Mouse (Mus musculus): ENCODE data around the gene Foxn4.

Gene Foxn4

DNA sequence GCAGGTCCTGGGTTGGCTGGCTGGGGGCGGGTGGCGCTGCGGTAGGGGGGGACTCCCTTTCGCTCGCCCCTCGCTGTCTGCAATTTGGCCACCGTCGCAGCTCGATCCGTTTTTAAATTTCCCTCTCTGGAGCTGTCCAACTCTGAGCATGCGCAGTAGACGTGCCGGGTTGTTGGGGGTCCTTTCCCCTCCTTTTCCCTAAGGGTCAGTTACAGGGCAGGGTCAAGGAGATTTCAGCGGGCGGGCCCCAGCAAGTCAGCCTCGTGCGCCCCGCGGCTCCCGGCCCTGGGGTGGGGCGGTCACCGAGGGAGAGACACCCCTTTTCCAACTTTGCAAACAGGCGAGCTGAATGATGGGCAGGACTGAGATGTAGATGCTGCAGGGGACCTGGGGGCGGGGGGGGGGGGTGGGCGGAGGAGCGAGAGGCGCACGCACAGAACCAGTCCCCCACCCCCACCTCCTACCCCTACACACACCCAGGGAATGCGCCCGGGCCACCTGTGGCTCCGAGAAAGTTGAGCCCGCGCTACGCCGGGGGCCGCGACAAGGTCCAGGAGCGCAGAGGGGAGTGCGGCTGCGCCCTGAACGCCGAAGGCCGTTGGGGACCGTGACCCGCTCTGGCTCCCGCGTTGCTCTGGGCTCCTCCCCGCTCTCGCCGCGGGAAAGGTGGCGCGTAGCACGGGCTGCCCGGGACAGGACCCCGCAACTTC lies at the start of gene Foxn4:
TSS of gene Foxn4 (minus strand) at position 115 of the 710 bp plus-strand sequence.
- no peak for DNase-seq (ENCODE audit: low read depth, low spot score)
- H3K36me3 ChIP-seq (ENCODE audit: control insufficient read depth, insufficient read depth, low read length, poor library complexity, severe bottlenecking), result no peaks in the 10 kb centered on the region
- no peaks in the 10 kb centered on the region for H3K27me3 ChIP-seq (ENCODE audit: control insufficient read depth, insufficient read depth, low read length, poor library complexity, severe bottlenecking)

DNA sequence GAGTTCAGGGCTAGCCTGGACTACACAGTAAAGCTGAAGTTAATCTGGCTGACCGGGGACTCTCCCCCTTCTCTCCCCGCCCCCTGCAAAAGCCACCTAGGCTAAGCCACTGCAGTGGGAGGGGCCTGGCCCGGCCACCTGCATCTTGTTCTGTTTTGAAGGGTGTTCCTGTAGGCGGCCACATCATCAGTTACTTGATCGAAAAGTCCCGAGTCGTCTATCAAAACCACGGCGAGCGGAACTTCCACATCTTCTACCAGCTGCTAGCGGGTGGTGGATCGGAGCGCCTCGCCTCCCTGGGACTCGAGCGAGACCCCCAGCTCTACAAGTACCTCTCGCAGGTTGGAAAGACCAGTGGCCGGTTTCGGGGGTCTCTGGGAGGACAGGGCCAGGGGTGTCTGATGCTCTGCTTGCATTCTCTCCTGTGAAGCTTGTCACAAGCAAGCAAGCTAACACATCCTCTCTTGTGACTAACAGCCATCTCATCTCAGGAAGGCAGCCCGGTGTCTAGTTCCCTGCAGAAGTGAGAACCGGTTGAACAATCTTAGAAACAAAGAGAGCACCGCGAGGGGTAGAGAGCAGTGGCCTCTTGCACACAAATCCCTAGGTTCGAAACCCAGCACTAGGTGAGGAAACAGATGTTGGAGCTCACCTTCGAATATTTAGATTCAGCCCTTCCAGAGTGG lies 49.6 kb upstream of the Foxn4 start:
- DNase-seq (ENCODE audit: low read depth, low spot score), result peak; percentile 76
- H3K36me3 ChIP-seq (ENCODE audit: control insufficient read depth, insufficient read depth, low read length, poor library complexity, severe bottlenecking), result no peaks in the 10 kb centered on the region
- no peaks in the 10 kb centered on the region for H3K27me3 ChIP-seq (ENCODE audit: control insufficient read depth, insufficient read depth, low read length, poor library complexity, severe bottlenecking)

DNA sequence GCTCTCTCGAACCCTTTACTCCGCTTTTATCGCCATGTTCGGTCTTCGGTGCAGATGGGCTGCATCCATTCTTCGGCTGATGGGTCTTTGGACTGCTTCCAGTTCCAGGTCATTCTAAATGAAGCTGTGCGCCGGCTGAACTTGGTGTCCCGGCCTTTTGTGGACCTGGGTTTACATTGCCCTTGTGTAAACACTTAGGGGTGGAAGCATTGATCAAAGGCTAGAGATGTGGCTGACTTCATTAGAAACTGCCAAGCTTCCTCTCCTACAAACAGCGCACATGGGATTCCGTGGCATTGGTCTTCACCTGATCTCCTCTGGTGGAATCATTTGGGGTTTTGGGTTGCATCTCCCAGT lies 36.1 kb upstream of the Foxn4 start:
- H3K27me3 ChIP-seq (ENCODE audit: control insufficient read depth, insufficient read depth, low read length, poor library complexity, severe bottlenecking), result no peaks in the 10 kb centered on the region
- no peak for DNase-seq (ENCODE audit: low read depth, low spot score)
- H3K36me3 ChIP-seq (ENCODE audit: control insufficient read depth, insufficient read depth, low read length, poor library complexity, severe bottlenecking), result no peaks in the 10 kb centered on the region

DNA sequence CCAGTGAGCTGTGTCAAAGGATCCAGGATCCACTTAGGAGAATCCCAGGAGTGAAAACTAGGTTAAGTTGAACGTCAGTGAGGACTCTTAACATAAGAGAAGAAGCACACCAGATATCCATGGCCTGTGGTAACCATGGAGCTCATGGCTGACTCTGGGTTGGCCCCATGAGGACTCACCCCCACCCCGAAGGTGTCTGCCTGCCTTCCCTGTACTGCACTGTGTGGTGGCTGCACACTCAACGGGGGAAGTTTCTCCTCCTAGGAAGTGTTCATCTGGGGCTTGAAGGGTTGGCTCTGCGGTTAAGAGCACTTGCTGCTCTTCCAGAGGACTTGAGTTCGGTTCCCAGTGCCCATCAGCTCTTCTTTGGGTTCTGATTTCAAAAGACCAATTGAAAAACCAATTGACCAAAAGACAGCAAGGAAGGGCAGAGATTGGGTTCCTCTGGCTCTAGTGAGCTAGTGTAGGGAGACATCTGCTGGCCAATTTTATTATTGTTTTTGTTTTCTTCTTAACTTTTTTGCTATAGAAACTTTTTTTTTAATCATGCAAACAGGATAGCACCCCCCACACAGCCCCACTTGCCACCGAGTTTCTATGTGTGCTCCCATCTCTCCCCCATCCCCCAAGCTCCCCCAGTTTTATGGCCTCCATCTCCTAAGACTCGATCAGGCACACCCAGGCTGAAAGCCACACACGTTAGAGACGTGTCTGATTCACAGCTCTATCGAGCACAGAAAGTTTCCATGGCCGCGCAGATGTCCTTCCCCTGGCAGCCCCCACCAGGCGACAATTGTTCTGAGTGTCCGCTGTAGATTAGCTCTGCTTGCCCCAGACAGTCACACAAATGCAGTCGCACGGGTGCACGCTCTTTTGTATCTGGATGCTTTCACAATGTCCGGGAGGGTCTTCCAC lies 35.4 kb upstream of the Foxn4 start:
- Histone ChIP-seq H3K27me3 (ENCODE audit: control insufficient read depth, insufficient read depth, low read length, poor library complexity, severe bottlenecking) (no peaks in the 10 kb centered on the region), H3K36me3 (ENCODE audit: control insufficient read depth, insufficient read depth, low read length, poor library complexity, severe bottlenecking) (no peaks in the 10 kb centered on the region)
- peak; percentile 69 for DNase-seq (ENCODE audit: low read depth, low spot score)

DNA sequence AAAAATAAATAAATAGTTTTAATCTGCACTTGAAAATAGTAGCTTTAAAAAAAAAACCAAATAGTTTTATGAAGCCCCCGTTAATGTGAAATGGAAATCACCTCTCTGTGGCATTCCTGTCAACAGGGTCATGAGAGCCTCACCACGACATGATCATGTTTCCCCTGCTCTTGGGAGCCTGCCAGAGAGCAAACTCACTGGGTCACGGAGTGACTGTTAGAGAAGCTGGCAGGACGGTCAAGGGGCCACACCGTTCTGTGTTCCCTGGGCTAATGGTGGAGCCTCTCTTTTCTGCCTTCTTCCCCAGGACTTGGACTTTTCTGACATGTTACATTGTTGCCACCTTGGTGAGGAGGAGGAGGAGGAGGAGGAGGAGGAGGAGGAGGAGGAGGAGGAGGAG lies 32.9 kb upstream of the Foxn4 start:
- H3K27me3 ChIP-seq (ENCODE audit: control insufficient read depth, insufficient read depth, low read length, poor library complexity, severe bottlenecking), result no peaks in the 10 kb centered on the region
- DNase-seq (ENCODE audit: low read depth, low spot score), result no peak
- H3K36me3 ChIP-seq (ENCODE audit: control insufficient read depth, insufficient read depth, low read length, poor library complexity, severe bottlenecking), result no peaks in the 10 kb centered on the region

DNA sequence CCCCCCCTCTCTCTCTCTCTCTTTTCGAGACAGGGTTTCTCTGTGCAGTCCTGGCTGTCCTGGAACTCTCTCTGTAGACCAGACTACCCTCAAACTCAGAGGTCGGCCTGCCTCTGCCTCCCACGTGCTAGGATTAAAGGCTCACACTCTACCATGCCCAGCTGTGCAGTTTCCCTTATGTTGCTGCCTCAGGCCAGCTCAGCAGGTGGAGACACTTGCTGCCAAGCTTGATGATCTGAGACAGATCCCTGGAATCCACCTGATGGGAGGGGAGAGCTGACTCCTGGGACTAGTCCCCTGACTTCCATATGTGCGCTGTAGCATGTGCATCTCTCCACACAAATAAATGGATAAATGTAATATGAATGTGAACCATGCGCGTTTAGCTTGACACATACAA lies 29.6 kb upstream of the Foxn4 start:
- no peak for DNase-seq (ENCODE audit: low read depth, low spot score)
- H3K27me3 ChIP-seq (ENCODE audit: control insufficient read depth, insufficient read depth, low read length, poor library complexity, severe bottlenecking), result no peaks in the 10 kb centered on the region
- no peaks in the 10 kb centered on the region for H3K36me3 ChIP-seq (ENCODE audit: control insufficient read depth, insufficient read depth, low read length, poor library complexity, severe bottlenecking)

DNA sequence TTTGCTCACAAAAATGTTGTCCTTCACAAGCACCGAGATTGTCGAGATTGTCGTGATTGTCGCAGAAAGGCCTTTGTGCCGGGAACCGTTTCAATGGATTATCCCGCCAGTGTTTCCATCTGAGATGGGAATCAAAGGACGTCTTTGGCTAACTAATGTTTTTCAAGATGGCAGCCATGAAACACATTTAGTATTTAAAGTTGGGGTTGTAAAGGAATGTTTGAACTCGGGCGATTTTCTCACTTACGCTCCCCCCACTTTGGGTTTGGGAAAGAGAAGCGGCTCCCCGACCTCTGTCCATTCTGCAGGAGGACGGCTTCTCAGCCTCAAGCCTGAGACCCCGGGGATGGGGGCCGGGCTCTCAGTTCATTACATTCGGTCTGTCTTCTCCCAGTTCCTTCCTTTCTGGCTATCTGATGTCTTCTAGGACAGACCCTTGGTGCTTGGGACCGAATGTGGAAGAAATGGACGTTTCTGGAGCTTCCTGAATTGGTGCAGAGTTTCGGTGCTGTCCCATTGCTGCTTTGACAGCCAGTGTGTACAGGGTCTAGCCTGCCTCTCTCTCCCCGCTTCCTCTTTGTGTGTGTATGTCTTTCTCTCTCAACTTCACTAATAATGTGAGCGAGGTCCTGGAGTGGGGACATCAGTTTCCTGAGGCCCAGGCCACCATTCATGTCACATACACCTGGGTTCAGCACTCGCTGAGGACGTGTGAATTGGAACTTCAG lies 26.4 kb upstream of the Foxn4 start:
- DNase-seq (ENCODE audit: low read depth, low spot score), result no peak

DNA sequence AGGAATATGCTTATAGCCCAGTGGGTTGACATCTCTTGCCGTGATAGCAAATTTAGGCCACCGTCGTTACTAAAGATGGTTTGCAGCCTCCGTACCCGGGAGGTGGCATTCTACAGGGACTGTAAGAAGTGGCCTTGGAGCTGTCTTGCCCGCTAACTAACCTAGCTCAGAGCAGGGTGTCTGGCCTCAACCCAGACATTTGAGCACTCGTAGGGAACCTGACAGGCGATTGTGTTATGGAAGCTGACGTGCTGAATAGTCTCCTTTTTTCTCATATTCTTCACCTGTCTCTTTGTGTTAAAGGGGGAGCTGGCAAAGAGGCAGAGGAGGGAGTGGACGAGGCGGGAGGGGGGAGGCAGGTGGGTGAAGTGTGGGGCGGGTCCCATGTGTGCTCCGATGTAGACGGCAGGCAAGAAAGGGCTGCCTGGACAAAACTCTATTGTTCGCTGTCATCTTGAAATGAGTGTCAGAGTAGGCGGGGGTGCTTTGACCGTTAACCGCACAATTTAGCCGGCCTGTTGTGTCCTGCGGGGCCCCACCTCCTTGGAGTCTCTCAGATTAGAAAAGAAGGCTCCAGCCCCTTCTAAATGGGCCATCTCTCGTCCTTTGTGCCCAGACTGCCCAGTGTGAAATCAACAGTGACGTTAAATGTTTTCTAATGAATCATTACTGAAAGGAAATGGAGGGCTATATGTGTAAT lies 25.7 kb upstream of the Foxn4 start:
- no peaks in the 10 kb centered on the region for H3K27me3 ChIP-seq (ENCODE audit: control insufficient read depth, insufficient read depth, low read length, poor library complexity, severe bottlenecking)
- no peaks in the 10 kb centered on the region for H3K36me3 ChIP-seq (ENCODE audit: control insufficient read depth, insufficient read depth, low read length, poor library complexity, severe bottlenecking)
- no peak for DNase-seq (ENCODE audit: low read depth, low spot score)

More for the DNA sequence above, 26.4 kb upstream of the Foxn4 start:
- H3K36me3 ChIP-seq (ENCODE audit: control insufficient read depth, insufficient read depth, low read length, poor library complexity, severe bottlenecking), result no peaks in the 10 kb centered on the region
- no peaks in the 10 kb centered on the region for H3K27me3 ChIP-seq (ENCODE audit: control insufficient read depth, insufficient read depth, low read length, poor library complexity, severe bottlenecking)

DNA sequence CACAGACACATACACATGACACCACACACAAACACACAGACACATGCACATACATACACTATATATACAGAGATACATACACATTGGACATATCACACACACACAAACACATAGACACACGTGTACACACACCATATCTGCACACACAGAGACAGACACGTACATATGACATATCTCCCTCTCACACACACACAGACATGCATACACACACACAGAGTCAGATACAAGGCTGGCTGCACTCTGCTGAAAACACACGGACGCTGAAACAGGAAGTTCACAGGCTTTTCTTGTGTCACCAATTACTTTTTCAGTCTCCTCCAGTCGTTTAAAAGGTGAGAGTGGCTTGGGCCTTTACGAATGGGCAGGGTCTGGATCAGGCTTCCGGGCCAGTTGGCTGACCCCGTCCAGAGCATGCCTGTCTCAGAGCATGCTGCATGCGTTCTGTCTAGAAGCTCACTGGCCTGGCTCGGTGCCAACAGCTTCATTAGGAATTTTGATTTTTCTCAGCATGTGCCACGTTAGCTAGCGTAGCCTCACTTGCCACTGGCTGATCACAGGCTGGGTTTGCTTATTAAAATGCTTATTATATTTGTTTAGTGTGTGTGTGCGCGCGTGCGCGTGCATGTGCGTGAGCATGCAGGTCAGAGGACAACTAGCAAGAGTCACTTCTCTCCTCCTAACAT lies 24.7 kb upstream of the Foxn4 start:
- Histone ChIP-seq H3K36me3 (ENCODE audit: control insufficient read depth, insufficient read depth, low read length, poor library complexity, severe bottlenecking) (no peaks in the 10 kb centered on the region), H3K27me3 (ENCODE audit: control insufficient read depth, insufficient read depth, low read length, poor library complexity, severe bottlenecking) (no peaks in the 10 kb centered on the region)
- no peak for DNase-seq (ENCODE audit: low read depth, low spot score)

DNA sequence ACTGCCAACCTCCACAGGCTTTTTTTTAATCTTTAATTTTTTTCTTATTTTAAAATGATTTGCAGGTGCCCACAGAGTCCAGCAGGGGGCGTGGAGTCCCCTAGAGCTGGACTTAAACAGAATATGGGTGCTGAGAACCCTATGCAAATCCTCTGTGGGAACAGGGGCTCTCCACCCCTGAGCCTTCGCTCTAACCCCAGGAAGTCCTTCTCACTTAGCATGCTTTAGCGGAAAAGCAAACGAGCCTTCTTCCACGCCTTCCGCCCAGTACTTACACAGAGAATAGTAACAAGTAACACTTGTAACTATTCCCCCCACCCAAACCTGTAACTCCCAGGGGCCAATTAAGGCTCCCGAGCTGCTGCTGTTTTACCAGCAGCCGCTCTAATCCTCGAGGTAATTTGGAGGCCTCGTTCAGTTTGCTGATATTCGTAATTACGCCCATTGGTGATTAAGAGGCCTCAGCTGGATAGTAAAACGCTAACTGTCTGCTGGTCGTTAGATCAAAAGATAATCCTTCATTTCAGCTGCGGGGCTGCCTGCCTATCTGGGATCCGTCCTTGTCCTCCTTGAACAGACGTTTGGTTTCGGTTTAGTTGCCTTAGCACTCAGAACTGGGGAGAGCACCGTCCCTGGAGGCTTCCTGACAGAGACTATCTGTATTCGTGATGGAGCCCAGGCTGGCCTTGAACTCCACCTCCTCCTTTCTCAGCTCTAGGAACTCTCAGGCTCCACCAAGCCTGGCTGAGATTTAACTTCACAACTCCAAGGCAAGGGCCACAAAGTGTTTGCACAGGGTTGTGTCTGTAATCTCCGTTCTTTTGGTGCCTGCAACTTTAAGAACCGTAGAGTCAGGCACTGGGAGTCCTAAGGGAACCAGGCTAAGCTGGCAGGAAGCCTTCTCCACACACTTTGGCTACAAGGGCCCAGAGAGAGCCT lies 23.4 kb upstream of the Foxn4 start:
- Histone ChIP-seq H3K27me3 (ENCODE audit: control insufficient read depth, insufficient read depth, low read length, poor library complexity, severe bottlenecking) (no peaks in the 10 kb centered on the region), H3K36me3 (ENCODE audit: control insufficient read depth, insufficient read depth, low read length, poor library complexity, severe bottlenecking) (no peaks in the 10 kb centered on the region)
- peak; percentile 35 for DNase-seq (ENCODE audit: low read depth, low spot score)

DNA sequence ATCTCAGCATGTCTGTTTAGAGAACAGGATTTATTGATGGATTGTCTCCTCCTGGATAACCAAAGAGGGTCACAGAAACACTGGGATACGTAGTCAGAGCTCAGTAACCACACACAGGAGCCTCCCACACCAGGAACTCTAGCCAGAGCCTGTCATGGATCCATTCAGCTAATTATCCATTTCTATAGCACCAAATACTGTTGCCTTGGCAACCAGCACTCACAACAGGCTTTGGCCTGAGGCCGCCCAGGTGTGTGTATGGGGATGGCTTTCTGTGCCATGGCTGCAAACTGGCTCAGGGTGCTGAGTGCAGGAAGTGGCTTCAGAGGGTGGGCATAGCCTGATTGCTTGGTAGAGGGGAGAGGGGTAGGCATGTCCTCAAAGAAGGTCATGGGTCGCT lies 16.4 kb upstream of the Foxn4 start:
- H3K36me3 ChIP-seq (ENCODE audit: control insufficient read depth, insufficient read depth, low read length, poor library complexity, severe bottlenecking), result no peaks in the 10 kb centered on the region
- no peaks in the 10 kb centered on the region; the same call in 1 of the 2 replicates for H3K27me3 ChIP-seq (ENCODE audit: control insufficient read depth, insufficient read depth, low read length, poor library complexity, severe bottlenecking)
- DNase-seq (ENCODE audit: low read depth, low spot score), result no peak

DNA sequence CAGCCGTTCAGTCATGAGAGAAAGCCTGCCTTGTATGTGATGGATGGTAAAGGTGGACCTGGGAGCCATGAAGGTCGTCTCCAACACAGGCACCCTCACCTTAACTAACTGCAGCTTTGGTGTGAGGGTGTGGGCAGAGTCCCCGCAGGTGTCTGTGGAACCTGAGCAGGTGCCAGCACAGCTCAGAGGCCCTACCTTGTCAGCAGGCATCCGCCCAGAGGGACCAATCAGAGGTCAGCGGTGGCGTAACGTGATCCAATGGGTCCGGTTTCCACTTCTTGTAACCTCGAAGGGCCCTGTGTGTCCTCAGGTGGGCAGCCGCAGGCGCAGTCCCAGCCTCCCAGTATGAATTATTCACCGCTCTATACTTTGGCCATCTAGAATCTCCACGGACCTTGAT lies 15.3 kb upstream of the Foxn4 start, which contains the start of gene Myo1h:
TSS of gene Myo1h (plus strand) at position 293 of the 400 bp plus-strand sequence.
- no peaks in the 10 kb centered on the region for H3K36me3 ChIP-seq (ENCODE audit: control insufficient read depth, insufficient read depth, low read length, poor library complexity, severe bottlenecking)
- no peak for DNase-seq (ENCODE audit: low read depth, low spot score)
- no peaks in the 10 kb centered on the region; the same call in 1 of the 2 replicates for H3K27me3 ChIP-seq (ENCODE audit: control insufficient read depth, insufficient read depth, low read length, poor library complexity, severe bottlenecking)

DNA sequence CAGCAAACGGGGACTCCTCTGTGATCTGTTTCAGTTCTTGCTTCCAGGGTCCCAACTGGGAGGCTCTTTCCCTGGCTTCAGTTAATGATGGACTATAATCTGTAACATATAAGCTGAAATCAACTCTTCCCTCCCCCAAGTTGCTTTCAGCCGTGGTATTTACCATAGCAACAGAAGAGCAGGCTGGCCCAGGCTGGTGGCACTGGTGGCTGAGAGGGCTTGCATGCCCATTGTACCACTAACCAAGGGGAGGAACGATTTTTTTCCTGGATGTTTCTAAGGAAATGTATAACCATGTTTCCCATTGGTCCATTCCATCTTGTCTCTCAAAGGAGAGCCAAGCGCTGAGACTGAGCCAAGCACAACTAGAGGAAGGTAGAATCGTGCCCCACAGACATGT lies 14.8 kb upstream of the Foxn4 start:
- Histone ChIP-seq H3K27me3 (ENCODE audit: control insufficient read depth, insufficient read depth, low read length, poor library complexity, severe bottlenecking) (no peaks in the 10 kb centered on the region; the same call in 1 of the 2 replicates), H3K36me3 (ENCODE audit: control insufficient read depth, insufficient read depth, low read length, poor library complexity, severe bottlenecking) (no peaks in the 10 kb centered on the region)
- no peak for DNase-seq (ENCODE audit: low read depth, low spot score)
